Mouse (Mus musculus) spleen, postnatal 10 days (tissue): ENCODE results near the gene Ccdc13.

Source experiments
- DNase-seq, 2 experiments: peaks; one replicate each; pipeline ENCODE4 v3.0.0; 2021 to 2022; ENCODE audit warnings: low spot score in 2 of 2

Gene Ccdc13

DNA sequence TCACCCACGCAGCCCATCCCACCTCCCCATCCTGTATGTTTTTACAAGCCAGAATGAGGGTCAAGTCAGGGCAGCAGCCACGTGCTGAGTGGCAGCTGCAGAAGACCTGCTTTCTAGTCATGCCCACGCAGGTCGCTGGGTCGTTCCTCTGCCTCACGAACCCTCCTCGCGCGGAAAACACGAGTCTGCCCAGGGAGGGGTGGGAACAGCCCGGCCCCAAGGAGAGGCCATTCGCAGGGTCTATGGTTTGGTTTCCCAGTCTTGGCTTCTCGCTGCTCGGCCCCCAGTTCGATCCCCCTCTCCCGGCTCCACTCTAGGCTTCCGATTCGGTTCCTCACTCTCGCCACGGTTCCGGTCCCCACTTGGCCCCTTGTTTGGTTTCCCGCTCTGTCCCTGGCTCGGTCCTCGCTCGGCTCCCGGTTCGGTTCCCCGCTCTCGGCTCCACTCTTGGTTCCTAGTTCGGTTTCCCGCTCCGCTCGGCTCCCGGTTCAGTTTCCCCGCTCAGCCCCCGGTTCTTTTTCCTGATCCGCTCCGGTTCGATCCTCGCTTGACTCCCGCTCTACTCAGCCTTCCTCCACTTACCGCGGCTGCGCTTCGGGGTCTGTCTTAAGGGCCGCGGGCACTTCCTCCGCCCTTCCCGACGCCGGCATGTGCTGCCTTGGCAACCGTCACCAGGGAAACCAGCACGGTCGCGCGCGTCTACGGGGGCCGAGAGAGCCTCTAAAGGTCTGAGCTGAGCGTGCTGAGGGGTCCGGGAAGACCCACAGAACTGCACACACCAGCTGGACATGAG is at the start of gene Ccdc13:
Gene Ccdc13 (minus strand): TSS at position 633 of the 793 bp plus-strand sequence.
- DNase-seq, result peak in 1 of 2 experiments; percentile 78

DNA sequence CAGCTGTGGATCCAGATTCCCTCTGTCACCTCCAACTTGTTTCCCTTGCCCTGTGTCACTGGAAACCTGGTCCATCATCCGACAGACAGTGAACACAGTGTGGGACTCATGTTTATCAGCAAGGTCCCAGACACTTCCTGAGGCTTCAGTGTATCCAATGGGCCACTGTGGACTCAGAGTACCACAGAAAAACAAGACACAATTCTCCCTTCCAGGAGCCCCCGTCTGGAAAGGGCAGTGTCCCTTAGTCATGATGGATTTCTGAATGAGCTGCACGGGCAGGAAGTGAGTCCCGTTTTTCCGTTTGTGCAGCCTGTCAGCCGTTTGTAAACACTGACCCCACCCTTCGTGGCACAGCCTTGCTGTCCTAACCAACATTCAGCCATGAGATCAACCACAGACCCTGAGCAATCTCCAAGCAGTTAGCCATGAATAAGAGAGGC is 42.8 kb upstream of the Ccdc13 start:
- no peak for DNase-seq

DNA sequence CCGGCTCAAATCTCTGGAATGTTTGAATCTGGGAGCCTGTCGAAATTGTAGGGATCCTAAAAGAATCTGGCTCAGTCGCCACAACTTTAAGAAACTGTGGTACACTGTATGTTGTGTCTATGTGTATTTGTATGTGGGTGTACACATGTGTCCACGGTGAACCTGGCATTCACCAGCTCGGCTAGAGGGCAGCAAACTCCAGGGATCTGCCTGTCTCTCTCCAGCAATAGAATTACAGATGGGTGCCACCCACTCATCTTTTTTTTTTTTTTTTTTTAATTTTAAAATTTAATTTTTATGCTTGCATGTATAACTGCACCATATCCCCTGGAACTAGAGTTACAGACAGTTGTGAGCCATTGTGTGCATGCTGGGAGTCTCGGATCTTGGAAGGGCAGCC is 42.0 kb upstream of the Ccdc13 start:
- DNase-seq, result peak in 1 of 2 experiments; percentile 40

DNA sequence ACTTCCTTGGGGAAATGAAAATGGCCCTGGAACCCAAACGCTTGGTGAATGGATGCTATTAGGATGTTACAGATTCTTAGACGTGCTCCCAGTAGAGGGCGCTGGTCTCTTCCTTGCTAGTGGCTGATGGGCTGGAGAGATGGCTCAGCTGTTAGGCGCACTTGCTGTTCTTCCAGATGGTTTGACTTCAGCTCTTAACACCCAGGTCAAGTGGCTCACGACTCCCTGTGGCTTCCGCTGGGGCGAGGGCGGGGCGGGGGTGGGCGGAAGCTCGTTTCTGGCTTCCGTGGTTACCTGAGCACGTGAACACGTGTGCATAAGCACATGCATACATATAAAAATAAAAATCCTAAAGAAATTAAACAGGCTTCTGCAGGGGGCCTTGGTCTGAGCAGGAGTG is 41.6 kb upstream of the Ccdc13 start:
- peak; percentile 40 to 83 for DNase-seq

DNA sequence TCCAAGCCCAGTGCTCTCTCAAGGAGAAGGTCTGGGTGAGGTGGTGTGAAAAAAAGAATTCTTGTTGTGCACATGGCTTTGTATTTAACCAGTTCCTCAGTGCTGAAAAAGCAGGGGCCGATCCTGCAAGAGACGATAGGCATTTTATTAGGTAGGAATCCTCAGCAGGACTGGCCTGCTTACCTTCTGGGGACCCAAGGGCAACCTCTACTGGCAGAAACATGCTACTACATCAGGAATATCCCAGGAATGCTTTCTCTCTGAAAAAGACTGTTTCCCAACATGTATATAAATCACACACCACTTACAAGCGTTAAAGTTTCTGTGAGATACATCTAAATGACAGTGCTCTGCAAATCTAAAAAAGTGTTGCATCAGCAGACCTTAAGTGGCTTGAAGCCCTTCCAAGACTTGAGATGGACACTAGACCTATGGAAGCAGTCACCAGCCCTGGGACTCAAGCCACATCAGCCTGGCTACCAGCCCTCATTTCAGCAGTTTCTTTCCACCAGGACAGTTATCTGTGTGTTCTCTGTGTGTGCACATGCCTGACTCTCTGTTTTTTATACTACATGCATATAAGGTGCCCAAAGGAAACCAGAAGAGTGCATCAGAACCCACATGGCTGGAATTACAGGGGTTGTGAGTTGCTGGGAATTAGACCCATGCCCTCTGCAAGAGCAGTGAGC is 37.9 kb upstream of the Ccdc13 start:
- no peak for DNase-seq

DNA sequence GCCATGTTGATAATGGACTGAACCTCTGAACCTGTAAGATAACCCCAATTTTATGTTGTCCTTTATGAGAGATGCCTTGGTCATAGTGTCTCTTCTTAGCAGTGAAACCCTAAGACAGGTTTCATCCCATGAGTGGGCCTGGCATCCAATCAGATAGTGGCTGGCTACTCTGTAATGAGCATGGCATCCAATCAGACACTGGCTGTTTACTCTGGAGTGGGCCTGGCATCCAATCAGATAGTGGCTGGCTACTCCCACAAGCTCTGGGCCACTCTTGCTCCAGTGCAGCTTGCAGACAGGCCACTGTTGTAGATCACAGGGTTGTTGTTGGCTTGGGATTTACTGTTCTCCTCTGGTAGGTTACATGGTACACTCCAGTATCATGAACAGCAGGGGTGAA is 34.3 kb upstream of the Ccdc13 start:
- no peak for DNase-seq

DNA sequence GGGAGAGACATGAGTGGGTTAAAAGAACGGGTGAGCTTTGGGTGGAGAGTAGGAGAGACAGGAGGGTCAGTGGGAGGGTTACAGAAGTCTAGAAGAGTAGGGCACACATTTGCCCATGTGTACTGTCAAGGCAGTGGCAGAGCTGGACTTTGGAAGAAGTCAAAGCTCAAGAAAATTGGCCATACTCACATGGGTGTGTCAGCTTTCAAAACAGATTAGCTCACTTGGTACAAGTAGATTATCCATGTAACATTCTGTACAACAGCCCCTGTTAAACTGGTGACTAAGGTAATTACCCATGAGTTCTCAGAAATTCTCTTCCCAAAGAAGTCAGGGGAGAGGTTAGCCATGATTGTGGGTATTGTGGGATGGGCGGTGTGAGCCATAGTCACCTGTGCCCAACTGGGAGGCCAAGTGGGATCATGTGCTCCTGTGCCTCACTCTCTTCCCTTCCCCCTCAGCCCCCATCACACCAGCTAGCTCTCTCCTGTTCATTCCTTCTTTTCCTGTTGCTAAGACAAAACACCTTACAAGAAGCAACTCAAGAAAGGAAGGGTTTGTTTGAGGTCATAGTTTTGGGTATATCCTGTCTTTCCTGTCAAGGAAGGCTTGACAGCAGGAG is 32.9 kb upstream of the Ccdc13 start:
- DNase-seq, result no peak

DNA sequence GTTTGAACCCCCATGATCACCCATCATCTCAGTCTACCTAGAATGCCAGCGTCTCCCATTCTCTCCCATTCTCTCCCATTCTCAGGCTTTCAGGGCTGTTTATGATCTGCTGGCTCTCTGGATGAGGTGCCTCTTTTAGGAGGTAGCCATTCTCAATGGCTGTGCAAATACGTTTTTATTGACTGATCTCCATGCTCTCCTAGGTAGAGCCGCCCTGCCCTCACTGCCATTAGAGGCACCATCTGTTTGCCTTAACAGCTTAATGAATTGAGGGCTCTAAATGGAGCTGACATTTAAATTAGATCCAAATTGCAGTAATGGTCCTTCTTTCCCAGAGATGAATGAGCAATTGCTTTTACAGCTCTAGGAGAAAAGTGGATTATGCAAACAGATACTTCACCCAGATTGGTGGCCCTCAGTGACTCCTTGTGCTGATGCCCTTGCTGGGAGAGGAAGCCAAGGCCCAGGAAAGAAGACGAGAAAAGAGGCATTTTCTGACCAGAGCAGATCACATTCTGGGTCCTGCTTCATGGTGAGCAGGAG is 30.8 kb upstream of the Ccdc13 start:
- DNase-seq, result no peak

DNA sequence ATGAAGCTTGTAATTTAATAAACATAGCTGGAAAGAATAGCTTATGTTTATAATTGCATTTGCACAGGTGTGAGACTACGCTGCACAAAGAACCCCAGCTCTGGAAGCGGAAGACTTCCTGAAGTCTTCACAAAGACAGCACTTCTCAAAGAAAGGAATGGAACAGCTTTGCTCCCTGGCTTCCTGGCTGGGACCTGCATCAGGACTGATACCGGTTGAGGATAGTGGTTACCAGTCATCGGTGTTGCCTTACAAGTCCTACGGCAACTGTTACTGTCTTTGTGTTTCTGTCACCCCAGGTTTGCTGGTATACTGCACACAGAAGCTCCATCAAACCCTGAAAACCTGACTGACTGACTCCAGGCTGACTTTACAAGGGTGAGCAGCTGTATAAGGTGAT is 30.2 kb upstream of the Ccdc13 start:
- DNase-seq, result no peak

DNA sequence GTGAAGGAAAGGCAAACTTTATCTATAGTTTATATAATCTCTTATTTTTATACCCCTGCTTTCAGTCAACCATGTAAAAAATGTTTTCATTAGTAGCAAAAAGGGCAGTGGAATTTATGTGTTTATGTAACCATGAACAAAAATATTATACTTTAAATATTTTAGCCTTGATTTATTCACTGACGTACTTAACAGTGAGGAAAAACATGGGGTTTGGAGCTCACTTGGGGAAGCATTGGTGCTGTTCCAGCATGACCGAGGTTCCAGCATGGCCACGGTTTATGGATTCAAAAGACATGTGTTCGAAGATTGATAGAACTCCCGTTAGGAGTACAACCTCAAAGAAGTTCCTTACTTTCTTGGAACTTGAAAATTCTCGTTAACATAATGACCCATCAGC is 29.0 kb upstream of the Ccdc13 start:
- no peak for DNase-seq

DNA sequence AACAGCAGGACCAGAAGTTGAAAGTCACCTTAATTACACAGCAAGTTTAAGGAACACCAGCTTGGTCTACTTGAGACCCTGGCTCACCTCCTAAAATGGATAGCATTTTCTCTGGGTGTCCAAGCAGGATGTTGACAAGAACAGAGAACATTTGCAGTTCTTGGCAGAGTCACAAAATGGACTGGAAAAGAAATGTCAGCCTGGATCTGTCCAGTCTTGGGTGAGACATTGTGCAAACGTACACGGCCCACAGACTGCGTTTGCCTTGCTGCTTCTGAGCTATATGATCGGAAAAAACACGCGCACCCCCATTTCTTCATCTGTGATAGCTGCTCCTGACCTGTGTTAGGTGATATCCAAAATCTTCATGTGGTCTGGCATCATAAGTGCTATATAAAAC is 28.4 kb upstream of the Ccdc13 start:
- no peak for DNase-seq

DNA sequence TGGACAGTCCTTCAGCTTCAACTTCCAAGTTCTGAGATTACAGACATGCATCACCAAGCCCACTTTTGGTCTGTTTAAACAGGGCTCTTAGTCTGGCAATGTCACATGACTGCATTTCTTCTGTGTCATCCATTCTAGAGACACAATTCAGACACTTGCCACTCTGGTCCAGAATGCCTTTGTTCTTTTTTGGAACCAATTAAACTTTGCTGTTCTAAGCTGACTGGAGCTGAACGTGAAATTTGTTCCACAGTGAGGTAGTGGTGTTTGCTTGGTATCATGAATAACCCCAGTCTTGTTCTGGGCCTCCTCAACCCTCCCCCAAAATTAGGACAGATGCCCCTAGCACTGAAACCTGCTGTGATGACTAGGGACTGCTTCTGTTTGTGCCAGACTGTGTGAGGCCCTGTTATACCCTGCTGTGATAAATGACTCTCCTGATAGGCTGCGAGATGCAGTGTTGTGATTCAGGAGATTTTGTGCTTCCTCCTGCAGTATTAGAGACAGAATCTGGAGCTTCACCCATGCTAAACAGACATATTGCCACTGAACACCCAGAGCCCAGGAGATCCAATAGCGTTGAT is 26.3 kb upstream of the Ccdc13 start:
- no peak for DNase-seq

DNA sequence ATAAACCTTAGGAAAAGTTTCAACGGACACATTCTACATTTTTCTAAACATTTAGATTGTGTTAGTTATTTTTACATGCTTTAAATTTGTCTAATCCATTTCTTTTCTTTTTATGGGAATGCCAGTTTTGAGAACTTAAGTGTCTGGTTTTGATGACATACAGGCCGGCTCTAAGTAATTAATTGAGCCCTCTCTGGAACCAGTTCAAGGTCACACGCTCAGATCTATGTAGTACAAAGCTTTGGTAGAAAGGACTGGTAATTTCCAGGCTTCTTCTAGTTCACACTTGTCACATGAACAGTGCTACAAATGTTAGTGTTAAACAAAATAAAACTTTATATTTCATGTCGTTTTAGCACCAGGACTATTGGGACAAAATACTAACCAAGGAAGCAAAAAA is 25.6 kb upstream of the Ccdc13 start:
- no peak for DNase-seq

DNA sequence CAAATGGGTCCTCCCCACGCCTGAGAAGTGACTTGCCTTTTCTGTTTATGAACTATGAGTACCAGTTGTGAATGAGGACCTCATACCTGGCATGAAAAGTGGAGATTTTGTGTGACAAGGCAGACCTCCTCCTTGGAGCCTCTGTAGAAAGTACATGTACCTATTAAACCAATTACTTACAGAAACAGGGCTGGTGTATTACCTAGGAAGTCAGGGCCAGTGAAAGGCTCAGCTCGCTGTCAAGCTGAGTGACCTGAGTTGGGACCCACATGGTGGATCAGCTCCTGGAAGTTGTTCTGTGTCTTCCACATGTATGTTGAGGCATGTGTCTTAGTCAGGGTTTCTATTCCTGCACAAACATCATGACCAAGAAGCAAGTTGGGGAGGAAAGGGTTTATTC is 21.7 kb upstream of the Ccdc13 start:
- DNase-seq, result no peak

DNA sequence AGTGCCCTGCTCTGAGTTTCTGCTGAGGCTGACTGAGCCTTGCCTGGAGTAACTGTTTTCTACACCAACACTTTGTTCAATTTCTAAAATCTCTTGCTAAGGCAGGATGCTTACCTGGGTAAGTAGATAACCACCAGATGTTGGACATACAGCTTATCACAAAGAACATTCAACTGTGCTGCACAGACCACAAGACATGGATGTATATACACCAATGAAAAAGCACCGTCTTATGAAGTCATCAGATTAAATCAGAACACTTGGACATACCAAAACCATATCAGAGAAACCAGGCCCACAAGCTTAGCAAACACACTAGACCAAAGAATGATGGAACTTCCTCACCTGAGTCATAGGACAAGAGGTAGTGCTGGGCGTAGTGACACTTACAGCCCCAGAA is 20.1 kb upstream of the Ccdc13 start:
- DNase-seq, result no peak

DNA sequence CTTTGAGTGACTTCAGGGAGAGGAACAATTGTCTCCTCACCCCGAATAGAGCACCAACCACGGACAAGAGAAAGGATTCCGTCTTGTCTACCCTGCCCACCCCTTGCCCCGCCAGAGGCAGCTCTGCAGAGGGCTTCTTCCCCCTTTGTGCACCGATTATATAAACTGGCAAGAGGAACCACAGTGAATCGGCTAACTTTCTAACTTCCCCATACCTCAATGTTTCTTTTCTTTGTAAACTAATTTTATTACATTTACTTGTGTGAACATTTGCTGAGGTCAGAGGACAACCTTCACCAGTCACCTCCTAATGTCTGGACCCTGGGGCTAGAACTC is 18.9 kb upstream of the Ccdc13 start, which contains the start of gene Higd1a:
Gene Higd1a (minus strand): TSS at position 210 of the 336 bp plus-strand sequence.
- no peak for DNase-seq

DNA sequence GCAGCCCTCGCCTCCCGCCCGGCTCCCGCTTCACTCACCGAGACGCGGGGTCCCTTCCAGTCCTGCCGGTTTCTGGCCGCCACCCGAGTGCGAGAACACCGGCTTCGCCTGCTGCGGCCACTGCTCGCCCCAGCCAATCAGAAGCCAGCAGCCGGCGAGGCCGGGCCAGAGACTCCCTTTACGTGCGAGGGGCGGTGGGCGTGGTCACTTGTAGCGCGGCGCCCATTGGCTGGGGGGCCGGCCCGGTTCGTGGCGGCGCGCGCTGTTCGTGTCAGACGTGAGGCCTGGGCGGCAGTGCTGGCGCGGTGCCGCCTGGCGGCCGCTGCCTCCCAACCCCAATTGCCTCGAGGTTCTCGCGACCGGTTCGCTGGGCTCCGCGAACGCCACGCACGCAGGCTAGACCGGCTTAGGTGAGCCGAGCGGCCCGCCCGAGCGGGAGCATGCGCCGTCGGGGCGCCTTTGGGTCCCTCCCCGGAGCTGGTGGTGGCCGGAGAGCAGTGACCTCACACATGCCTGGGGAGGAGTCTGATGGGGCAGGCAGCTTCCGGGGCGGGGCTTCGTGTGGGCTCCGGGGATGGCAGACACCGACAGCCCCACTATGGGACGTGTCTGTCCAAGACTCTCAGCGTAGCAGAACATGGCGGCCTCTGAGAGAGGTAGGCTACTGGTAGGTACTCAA is 18.4 kb upstream of the Ccdc13 start:
- peak; percentile 99 for DNase-seq

DNA sequence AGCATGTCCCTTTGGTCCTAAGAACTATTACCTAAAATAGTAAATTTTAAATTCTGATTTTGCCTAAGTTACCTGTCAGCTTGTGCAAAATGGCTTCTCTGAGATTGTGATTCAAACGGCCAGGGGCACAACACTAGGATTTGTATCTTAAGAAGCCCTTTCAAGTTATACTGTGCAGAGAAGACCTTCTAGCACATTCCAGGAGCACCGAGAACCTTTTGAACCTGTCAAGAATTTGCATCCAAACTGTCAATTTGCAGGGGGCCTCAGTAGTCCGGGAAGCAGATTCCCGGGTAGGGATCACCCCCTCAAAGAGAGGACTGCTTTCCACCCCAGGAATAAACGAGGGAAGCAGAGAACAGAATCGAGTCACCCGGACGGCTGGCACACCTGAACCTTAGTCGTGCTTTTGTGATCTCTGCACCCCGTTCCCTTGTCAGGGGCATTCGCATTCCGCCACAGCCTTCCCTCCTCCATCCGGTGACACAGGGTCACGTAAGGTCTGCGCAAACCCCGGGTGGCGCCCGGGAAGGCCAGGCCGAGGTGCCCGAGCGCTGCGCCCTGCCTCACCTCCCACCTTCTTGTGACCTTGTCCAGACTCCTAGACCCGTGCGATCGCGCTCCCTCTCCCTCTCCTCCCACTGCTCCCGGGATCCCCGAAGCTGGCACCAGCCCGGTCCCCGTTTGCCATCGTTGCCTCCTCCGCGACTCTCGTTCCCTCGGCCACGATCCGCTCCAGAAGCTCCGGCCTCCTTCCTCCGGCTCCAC is 17.6 kb upstream of the Ccdc13 start:
- no peak for DNase-seq

DNA sequence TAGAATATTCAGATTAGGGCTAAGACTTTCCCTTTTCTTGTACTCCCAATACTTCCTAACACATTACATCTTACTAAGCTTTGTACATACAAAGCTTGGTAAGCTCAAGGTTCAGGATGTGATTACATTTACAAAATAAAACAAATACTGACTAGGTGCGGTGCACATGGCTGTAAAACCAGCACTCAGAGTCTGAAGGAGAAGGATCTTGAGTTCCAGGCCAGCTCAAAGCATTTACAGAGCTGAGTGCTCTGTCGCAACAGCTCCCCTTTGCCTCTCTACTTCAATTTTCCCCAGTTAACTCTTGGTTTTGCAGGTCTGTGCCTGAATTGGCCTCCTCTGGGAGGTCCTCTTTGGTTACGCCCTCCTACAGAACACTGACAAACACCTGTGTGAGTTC is 15.0 kb upstream of the Ccdc13 start:
- no peak for DNase-seq

DNA sequence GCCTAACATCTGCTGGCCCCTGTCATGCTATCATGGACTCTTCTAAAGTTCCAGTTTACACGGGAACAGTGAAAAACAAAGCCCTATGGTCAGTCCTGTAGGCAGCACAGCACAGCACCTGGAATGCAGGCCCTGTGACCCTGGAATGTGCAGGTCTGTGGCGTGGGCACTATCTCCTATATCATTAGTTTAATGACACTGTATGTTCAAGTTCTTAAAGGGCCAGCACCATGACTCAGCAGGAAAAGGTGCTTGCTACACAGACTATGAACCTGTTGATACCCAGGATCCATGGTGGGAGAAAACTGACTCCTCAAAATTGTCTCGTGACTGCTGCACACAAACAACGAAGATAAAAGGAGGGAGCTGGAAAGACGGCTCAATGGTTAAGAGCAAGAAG is 8.6 kb upstream of the Ccdc13 start:
- no peak for DNase-seq

DNA sequence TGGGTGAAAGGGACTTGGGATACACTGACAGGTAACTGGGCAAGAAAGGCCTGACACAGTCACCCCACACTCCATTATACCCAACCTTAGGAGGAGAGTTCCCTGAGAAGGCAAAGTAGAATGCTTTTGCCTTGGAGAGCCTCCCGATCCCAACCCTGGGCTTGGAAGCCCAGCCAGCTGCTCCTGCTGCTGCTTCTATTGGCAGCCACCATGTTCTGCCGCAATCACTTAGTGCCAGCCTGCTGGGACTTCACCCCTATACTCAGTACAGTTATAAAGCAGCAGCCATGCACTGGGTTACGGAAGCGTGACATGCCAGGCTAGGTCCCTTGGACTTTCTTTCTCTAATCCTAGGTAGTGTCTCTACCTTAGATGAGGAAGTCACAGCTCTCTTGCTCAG is 7.9 kb upstream of the Ccdc13 start:
- no peak for DNase-seq
